Mouse (Mus musculus): ENCODE data around the gene Cd96.

- TF ChIP-seq CTCF (IDR thresholded peaks at IDR 0.05; ENCODE audit: extremely low read depth, insufficient read length, insufficient replicate concordance, low read depth, low read length): no peak
- TF ChIP-seq POLR2A (IDR thresholded peaks at IDR 0.05; ENCODE audit: low read depth, low read length): no peak
These were observed 83.8 kb downstream of the Cd96 start for GRCm38 (mm10) chr16:46036261-46036660.
